Mouse (Mus musculus) monocyte, adult 5-6 weeks (primary cell): ENCODE measurements at regions not wholly inside any gene's neighbourhood (a gene's known extent, or its start where the extent isn't known, plus 50 kb on each side); places are given as distances from the start of the nearest gene placed in this dataset.

Experiments
- ATAC-seq: fragments of 153-309, 156-312 bp; replicated peaks from 2 replicates; pipeline ENCODE4 v1.8.0; 2017; ENCODE audit warnings: mild to moderate bottlenecking; ENCODE audit not compliant: low TSS enrichment, insufficient number of reproducible peaks, severe bottlenecking, poor library complexity, low FRiP score

DNA sequence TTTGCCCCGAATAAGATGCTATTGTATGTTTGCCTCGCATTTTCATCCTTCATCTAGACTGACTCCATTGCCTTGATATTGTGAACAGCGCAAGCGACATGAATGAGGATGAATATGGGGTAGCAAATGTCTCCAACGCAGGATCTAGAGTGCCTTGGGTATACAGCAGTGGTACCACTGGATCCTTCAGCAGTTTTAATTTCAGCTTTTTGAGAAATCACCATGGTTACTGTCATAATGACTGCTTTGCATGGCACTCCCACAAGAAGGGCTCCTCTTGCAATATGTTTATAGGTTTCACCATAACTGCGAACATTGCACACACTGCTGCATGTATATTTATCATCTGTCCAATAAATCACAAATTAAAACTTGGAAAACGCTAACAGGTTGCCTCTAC, 107.8 kb upstream of the Col1a2 start:
- ATAC-seq: no peak

DNA sequence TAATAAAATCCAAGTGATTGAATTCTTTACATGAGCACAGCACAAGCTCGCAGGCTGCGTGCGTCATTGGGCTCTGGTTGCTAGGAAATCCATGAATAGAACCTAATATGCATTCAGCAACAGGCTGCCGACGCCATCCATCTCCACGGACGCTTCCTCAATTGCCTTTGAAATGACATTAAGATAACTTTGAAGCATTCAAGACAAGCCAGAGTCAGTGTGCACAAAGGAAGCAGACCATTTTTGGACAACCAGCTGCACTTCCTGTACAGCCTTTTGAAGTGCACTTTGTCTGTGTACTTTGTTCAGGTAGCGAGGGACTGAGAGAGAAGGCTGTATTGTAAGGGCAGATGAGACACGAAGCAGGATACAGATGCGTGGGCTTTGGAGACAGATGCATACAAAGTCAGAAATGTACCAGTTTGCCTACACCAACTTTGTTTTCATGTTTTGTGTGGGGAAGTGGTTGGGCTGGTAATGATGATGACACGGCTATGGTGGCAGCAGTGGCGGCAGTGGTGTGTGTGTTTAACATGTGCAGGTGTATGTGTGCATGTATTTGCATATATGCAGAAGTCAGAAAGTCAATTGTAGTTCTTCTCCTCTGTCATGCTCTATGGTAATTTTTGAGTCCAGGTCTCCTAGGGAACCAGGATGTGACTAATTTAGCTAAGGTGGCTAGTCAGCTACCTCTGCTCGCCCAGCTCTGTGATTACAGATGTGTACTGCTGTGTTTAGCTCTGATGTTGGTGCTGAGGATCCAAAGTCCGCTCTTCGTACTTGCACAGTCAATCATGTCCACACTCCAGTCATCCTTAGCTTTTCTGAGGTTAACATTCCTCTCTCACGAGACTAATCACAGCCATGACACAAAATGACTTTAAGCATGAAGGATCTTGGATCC, 106.7 kb upstream of the Col1a2 start:
- no peak for ATAC-seq

DNA sequence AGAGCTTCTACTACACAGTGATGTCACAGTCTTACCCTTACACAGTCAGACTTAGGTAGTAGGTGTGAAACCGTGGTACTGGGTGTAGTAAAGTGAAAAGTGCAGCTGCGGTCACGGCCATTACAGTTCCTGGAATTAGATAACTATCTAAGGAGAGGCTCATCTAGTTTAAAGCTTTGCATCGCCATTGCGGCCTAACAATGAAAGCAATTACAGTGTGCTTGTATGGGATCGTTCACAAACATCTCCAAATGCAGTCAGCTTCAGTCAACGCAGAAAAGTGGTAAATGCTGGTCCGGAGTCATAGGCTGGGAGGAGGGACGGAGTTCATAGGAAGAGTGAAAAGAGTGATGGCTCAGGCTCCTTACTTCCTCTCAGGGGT, 106.0 kb upstream of the Col1a2 start:
- ATAC-seq: no peak

DNA sequence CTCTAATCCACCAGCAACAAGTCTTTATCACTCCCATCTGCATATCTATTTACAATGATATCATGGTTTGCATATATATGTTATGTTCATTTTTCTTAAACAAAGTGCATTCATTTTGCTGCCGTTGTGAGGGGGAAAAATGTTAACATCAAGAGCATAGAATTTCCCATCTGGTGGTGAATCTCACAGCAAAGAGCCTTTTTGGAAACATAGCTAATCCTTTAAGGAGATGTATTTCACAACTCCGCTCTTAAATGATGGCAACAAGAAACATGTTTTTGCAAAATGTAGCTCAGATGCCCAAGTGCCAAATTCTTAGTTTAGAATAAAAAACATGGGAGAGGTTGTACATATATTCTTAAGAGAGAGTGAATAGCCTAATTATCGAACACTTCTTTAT, 99.3 kb upstream of the Col1a2 start:
- no peak for ATAC-seq

DNA sequence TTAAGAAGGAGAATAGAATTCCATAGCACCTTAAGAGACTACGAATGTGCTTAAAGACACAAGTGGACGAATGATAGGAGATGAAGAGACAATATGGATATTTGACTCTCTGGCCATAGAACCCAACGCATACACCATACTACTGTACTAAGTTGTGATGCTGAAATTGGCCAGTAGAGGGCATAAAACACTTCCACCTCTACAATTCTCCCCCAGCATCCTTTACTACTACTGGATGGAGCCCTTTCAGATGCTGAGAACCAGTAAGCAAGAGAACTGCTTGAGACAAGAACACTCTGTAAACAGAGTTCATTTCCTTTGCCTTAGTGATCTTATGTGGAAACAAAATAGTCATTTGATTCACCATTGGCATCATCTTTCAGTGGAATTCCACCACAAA, 96.9 kb upstream of the Col1a2 start:
- no peak for ATAC-seq

DNA sequence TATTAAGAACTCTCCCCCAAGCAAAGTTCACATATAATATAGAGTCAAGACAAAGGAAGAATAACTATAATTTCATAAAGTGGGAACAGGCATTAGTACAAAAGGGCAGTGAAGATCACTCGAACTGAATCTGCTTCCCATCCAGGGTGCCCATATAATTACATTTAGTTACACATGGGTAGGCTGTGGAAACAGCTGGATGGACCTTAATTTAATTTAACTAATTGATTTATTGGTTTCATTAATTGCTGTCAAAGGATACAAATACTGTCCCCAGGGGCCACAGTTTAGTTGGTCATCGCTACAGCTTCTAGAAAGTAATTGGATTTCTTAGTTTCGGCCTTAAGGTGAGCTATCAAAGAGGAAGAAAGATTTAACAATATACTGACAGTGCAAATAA, 91.4 kb upstream of the Col1a2 start:
- ATAC-seq: no peak

DNA sequence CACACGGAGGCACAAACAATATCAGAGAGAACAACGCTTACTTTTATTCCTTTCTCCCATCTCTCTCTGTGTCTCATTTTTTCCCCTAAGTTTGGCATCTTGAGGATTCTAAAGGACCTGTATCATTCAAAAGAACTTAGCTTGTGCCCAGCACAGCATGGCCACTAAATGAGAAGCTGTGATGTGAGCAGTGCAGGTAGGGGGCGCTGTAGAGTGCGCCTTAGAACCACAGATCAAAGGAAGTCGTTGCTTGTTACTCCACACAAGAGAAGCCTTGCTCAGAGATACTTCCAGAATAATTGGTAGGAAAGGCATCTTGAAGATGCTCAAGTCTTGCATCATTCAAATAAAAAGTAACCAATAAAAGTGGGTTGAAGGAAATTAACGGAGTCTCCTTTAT, 90.4 kb upstream of the Col1a2 start:
- no peak for ATAC-seq

DNA sequence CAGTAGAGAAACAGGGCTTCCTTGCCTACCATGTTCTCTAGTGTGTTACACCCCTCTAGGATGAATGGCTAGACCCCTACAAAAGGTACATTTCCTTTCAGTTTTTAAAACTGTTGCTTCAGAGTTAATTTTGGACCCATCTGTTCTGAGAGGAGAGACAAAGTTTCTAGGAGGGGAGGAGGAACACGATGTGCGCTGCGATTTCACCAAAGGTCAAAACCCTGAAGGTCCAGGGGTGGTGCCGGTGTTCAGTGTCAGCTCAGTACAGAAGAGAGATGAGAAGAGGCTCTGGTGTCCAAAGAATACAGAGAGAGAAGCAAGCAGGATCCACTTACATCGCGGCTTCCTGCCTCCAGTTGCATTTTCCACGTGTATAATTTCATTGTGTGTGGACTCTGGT, 89.4 kb upstream of the Col1a2 start:
- ATAC-seq: no peak

DNA sequence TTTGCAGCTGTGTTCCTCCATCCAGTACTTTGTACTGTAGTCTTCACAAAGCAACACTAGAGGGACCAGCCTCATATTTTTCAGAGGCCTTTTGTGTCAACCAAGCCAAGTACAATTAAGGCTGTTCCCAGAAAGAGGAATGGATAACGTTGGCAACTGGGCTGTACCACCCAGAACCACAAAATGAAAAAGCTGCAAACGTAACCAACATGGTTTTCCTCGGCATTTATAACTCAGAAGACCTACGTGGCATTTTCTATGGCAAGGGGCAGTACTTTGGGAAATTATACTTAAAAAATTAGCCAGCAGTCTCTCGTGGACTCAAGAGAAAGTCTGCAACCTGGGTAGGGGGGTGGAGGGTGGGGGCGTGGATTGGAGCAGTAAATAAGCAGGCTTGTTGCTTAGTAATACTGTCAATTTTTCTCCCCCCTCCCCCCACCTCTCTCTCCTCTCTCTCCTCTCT, 87.3 kb upstream of the Col1a2 start:
- ATAC-seq: no peak

DNA sequence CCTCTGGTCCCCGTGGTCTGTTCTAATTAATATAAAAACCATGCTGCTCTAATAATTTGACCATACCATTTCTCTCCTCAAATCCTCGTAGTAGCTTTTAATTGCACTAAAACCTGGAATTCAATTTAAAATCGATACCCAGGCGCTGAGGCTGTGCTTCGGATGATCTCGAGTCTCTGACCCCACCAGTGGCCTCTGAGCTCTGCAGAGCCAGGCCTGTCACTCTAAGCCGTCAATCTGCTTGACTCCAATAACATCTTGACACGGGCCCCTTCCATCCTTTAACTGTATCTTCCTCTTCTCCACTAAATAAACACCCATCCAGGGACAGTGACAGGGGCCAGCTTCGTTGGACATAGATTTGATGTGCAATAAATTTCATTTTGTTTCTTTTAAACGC, 86.2 kb upstream of the Col1a2 start:
- ATAC-seq: no peak

DNA sequence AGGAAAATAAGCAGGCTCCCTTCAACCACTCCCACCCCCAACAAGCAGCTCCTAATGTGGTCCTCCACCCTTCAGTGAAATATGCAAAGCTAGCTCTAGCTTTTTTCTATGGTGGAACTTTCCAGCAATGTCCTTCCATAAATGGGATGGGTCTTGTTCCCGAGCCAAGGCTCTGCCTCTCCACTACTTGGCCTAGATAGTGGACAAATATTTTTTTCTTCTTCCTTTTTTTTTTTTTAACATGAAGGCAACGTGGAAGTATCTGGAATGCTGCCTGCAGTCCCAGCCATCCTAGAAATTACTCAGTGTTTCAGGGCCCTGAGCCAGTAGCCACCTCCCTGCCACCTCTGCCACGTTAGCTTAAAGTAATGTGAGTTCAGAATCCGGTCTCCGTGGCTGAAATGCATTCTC, 85.7 kb upstream of the Col1a2 start:
- no peak for ATAC-seq

DNA sequence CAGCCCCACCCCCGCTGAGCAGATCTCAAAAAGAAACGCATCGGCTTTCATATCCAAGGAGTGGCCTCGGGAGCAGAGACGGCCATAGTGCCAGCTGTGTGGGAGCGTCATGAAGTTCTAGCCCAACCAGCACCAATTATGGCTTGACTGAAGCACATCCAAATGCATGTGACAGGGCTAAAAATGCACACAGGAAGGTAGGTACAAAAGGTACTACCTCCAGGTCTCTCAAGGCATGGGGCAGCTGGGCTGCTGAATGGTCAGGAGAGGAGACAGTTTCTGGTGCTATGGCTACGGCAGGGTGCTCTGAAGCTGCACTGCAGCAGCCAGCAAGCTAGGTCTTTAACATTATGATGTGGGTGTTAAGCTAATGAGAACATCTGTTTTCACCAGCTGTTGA, 83.1 kb upstream of the Col1a2 start:
- ATAC-seq: no peak

DNA sequence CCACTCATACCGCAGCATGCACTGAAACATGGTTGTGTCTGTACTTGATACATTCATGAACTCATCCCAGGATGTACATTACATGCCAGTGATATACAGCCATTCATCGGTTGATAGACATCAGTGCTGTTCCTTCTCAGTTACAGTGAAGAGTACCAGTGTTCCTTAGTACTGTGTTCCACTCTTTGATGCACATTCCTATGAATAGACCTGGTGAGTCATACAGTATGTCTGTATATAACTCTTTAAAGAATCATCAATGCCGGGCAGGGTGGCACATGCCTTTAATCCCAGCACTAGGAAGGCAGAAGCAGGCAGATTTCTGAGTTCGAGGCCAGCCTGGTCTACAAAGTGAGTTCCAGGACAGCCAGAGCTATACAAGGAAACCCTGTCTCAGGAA, 77.5 kb upstream of the Col1a2 start:
- no peak for ATAC-seq

DNA sequence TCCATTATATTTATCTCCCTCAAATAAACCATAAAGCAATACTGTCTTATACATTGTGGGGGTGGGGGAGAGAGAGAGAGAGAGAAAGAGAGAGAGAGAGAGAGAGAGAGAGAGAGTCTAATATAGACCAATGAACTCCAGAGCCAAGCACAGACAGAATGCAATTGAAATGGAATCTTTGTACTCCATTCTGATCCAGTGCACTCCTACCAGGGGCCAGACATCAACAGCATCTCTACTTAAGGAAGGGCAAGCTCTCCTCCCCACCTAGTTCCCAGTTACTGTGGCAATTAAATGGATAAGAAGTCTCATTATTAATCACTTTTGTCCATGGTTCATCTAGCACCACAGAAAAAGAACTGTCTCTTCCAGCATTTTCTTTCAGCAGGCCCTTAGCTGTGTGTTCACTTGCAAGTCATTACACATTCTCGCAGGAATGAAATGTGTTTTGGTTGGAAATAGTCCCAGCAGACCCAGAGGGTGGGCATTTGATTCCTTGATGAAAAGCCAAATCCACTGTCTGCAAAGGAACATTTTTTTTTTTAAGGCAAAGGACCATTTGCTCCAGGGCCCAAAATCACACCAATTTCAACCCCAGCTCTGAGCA, 73.8 kb upstream of the Col1a2 start:
- ATAC-seq: no peak

DNA sequence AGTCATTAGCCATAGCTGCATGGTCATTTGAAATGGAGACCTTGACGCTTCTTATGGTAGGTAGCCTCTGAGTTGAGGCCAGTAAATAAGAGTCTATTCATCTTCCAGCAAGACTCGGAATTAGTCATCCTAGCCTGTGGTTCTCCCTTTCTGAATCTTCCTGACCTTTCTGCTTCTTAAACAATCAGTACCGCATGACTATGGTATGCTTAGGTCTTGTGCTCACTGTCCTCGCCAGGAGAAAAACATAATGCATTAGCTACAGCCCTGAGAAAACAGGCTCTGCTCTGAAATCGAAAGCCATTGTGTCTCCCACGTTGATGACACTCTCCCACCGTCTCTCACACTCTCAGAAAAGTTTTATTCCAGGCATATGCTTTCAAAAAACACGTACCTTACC, 72.4 kb upstream of the Col1a2 start:
- no peak for ATAC-seq

DNA sequence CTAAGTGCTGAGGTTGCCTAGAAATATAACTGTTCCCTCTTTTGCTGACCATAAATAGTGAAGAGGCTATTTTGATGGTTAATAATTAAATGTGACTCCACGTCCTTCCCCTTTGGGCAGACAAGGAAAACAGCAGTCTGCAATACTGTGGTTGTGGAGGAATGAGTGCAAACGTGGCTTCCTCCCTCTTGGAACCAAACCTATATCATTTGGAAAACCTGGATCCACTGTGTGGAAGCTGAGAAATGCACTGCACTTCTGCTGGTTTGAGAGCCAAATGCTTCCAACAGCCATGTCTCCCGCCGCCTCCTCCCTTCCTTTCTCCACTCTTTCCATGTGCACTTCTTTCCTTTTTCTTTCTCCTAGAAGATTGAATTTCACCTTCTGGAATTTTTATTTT, 68.2 kb upstream of the Col1a2 start:
- no peak for ATAC-seq

DNA sequence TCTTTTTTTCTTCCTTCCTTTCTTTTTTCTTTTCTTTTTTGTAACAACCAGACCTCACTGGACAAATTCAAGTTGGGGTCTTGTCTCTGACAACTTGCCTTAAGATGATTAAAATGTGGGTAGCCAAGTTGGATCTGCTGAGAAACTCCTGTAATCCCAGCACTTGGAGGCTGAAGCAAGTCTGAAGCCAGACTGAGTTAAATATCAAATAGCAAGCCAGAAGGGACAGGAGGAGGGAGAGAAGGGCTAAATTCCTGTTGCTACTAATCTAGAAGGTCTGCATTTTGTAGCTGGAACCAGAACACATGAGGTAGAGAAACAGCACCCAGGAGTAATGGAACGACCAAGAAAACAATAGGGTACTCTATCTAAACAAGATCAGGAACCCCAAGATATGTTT, 67.7 kb upstream of the Col1a2 start:
- no peak for ATAC-seq

DNA sequence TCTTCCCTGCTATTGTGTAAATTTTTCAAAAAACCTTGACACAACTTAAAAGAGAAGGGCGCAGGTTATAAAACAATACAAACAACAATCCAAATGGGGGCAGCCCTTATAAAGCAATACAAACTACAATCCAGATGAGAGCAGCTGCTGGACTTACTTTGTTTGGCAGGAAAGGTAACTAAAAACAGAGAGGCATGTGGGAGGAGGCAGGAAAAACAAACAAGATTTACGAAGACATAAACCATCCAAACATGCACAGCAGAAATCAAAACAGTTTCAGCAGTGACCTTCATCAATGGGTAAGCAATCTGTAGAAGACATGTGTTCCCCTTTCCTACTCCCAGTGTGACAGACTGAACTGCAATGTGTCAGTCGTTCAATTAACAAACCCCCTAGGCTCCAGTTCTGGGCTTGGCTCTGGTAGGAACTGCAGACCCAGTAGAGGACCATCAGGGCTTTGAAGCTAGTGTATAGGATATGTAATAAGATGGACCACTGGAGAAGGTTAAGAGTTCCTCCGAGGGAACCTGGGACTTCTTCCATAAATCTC, 62.9 kb upstream of the Col1a2 start:
- no peak for ATAC-seq

DNA sequence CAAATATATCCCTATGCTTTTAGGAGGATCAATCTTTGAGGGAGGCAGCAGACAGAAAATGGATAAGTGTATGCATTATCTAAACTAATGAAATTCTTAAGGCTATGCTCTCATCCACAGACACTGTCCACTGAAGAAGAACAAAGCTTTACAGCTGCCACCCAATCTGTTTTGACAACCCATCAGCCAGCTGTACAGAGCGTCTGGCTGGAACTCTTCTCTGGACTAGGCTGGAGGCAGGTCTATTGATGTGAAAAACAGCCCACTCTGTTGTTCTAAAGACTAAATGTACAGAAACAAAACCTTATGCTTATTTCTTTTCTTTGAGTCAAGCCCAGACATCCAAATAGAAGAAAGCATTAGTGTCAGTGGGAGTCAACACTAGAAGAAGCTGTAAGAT, 58.7 kb upstream of the Col1a2 start:
- no peak for ATAC-seq

DNA sequence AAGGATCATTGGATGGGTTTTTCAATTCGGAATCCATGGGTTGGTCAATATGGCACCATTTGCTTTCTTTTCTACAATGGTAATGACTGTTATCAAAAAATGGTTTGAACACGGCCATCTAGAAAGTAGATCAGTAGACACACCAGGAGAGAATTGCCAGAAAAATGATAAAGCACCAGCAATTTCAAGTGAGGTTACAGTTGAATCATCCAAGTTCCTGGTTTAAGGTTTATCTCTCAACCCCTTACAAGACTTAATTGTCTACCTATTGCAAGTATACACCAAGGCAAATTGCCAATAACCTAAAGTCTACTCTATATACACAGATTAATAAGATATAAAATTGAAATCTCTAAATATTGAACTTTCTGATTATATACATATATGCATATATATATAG, 53.4 kb upstream of the Col1a2 start:
- no peak for ATAC-seq
